Mouse (Mus musculus) cerebellum, postnatal 36 days (tissue): ENCODE data around the gene Dpp3.
"Not testable (repeated sequence)": the region's sequence is repeated elsewhere in the genome, so short reads cannot be mapped to it uniquely, and the experiment has no call there.

Experiments
- DNase-seq, 2 experiments: peaks; one replicate each; pipeline ENCODE4 v3.0.0; 2021 to 2022; ENCODE audit warnings: mixed read lengths in 2 of 2

Gene Dpp3

GRCm38 (mm10) chr19:4891798-4892197 is 36.3 kb downstream of the Dpp3 start:
- no peak for DNase-seq

- DNase-seq: no peak
These were observed 38.3 kb downstream of the Dpp3 start for GRCm38 (mm10) chr19:4889791-4890190.

- DNase-seq: no peak
These were observed 44.1 kb downstream of the Dpp3 start for GRCm38 (mm10) chr19:4883961-4884360.

GRCm38 (mm10) chr19:4879324-4879703 is 48.8 kb downstream of the Dpp3 start:
- no peak for DNase-seq

GRCm38 (mm10) chr19:4878405-4879323 is 49.4 kb downstream of the Dpp3 start, which contains the start of gene Zdhhc24:
Zdhhc24 (plus strand) TSS chr19:4878668.
- DNase-seq: peak; percentile 95 to 96

GRCm38 (mm10) chr19:4877785-4878184 is 50.3 kb downstream of the Dpp3 start, which contains the start of gene Actn3:
Actn3 (minus strand) TSS chr19:4877909.
- peak in 1 of 2 experiments; percentile 22 for DNase-seq

GRCm38 (mm10) chr19:4876755-4877154 is 51.3 kb downstream of the Dpp3 start:
- DNase-seq: no peak

GRCm38 (mm10) chr19:4876241-4876640 is 51.8 kb downstream of the Dpp3 start:
- DNase-seq: no peak

GRCm38 (mm10) chr19:4874613-4875012 is 53.5 kb downstream of the Dpp3 start:
- DNase-seq: not testable (repeated sequence)

GRCm38 (mm10) chr19:4865147-4865546 is 62.9 kb downstream of the Dpp3 start:
- DNase-seq: no peak

GRCm38 (mm10) chr19:4863048-4863447 is 65.0 kb downstream of the Dpp3 start:
- no peak for DNase-seq

- DNase-seq: no peak
These were observed 69.0 kb downstream of the Dpp3 start for GRCm38 (mm10) chr19:4859081-4859480.
